Mouse (Mus musculus): Measurements from ENCODE around the gene Stac.

GRCm38 (mm10) chr9:111737796-111738195 lies 47.6 kb upstream of the Stac start:
- no peak for TF ChIP-seq CTCF (IDR thresholded peaks at IDR 0.05; ENCODE audit: borderline replicate concordance, insufficient read depth, low read length)
- no peak for TF ChIP-seq POLR2A (IDR thresholded peaks at IDR 0.05; ENCODE audit: low read depth, low read length)
